Mouse (Mus musculus) myocyte (in vitro differentiated cells): ENCODE data around the gene Pla2g15. TPM values are rescaled to one million over a fixed set of nuclear protein-coding genes. Genes with fewer than 3 reads are reported as not detected.

Source experiments
- H3K27me3 ChIP-seq: one replicate; pipeline ENCODE4 v1.6.1; 2011; ENCODE audit not compliant: control insufficient read depth, insufficient read depth, insufficient read length
- H3K36me3 ChIP-seq: one replicate; pipeline ENCODE4 v1.6.1; 2011; ENCODE audit not compliant: control insufficient read depth, insufficient read depth
- H3K4me2 ChIP-seq: one replicate; pipeline ENCODE4 v1.6.1; 2011; ENCODE audit warnings: low read depth, control low read depth
- H3K4me3 ChIP-seq: one replicate; pipeline ENCODE4 v1.5.1; 2011; ENCODE audit warnings: mild to moderate bottlenecking, control low read depth, moderate library complexity
- H3K79me2 ChIP-seq: one replicate; pipeline ENCODE4 v1.6.1; 2011; ENCODE audit not compliant: control insufficient read depth, insufficient read depth
- H3ac ChIP-seq: one replicate; pipeline ENCODE4 v1.6.1; 2011; ENCODE audit not compliant: control insufficient read depth, insufficient read length
- CEBPB ChIP-seq: IDR thresholded peaks from 2 replicates; pipeline ENCODE4 v1.6.1; 2011; ENCODE audit warnings: mild to moderate bottlenecking, moderate library complexity; ENCODE audit not compliant: poor library complexity, insufficient read depth, severe bottlenecking
- E2F4 ChIP-seq: IDR thresholded peaks from one replicate; pipeline ENCODE4 v1.6.1; 2011; ENCODE audit warnings: mild to moderate bottlenecking, control low read depth, moderate library complexity; ENCODE audit not compliant: insufficient read depth
- MAX ChIP-seq: IDR thresholded peaks from one replicate; pipeline ENCODE4 v1.6.1; 2011; ENCODE audit warnings: low read depth, mild to moderate bottlenecking, control low read depth
- MYOD1 ChIP-seq, 3 experiments: IDR thresholded peaks; one replicate each; pipeline ENCODE4 v1.6.1; 2011; ENCODE audit warnings: control low read depth in 2 of 3, low read depth in 2 of 3, mild to moderate bottlenecking in 2 of 3, moderate library complexity in 1 of 3; ENCODE audit not compliant: insufficient read length in 2 of 3, control insufficient read depth in 1 of 3
- MYOG ChIP-seq, 3 experiments: IDR thresholded peaks; one replicate each; pipeline ENCODE4 v1.6.1; 2011; ENCODE audit warnings: control low read depth in 2 of 3, low read depth in 2 of 3, mild to moderate bottlenecking in 2 of 3; ENCODE audit not compliant: insufficient read length in 2 of 3, control insufficient read depth in 1 of 3, insufficient read depth in 1 of 3
- POLR2A ChIP-seq: IDR thresholded peaks from one replicate; pipeline ENCODE4 v1.6.1; 2011; ENCODE audit warnings: low read depth, mild to moderate bottlenecking, control low read depth, moderate library complexity; ENCODE audit not compliant: insufficient read length
- POLR2AphosphoS2 ChIP-seq: IDR thresholded peaks from one replicate; pipeline ENCODE4 v1.6.1; 2011; ENCODE audit warnings: low read depth, control low read depth; ENCODE audit not compliant: insufficient read length
- REST ChIP-seq: IDR thresholded peaks from one replicate; pipeline ENCODE4 v1.6.1; 2011; ENCODE audit warnings: mild to moderate bottlenecking, control low read depth, moderate library complexity; ENCODE audit not compliant: insufficient read depth, insufficient read length
- SRF ChIP-seq: IDR thresholded peaks from one replicate; pipeline ENCODE4 v1.6.1; 2011; ENCODE audit warnings: low read depth; ENCODE audit not compliant: control insufficient read depth, insufficient read length
- TCF12 ChIP-seq: IDR thresholded peaks from one replicate; pipeline ENCODE4 v1.6.1; 2011; ENCODE audit warnings: mild to moderate bottlenecking, control low read depth; ENCODE audit not compliant: poor library complexity, insufficient read depth, severe bottlenecking
- TCF3 ChIP-seq: IDR thresholded peaks from one replicate; pipeline ENCODE4 v1.6.1; 2011; ENCODE audit warnings: low read depth, control low read depth; ENCODE audit not compliant: insufficient read length
- USF1 ChIP-seq: IDR thresholded peaks from one replicate; pipeline ENCODE4 v1.6.1; 2011; ENCODE audit warnings: low read depth, mild to moderate bottlenecking, control low read depth, moderate library complexity
- polyA plus RNA-seq: library from polyadenylated mRNA; unstranded; fragments of >200 nt; fragmentation: generic; extraction: Trizol; gene quantifications from one replicate; pipeline ENCODE4 v1.2.1, GENCODE M21; 2012; ENCODE audit warnings: missing spikeins

Gene Pla2g15
- polyA plus RNA-seq, 1 experiment = 9.6 TPM

GRCm38 (mm10) chr8:106133526-106133925, 16.7 kb upstream of the Pla2g15 start:
- TF ChIP-seq MYOD1 (IDR thresholded peaks at IDR 0.05; ENCODE audit: control insufficient read depth in 1 of 3, insufficient read length in 2 of 3, low read depth in 2 of 3) = no peak
- Histone ChIP-seq H3K36me3 (peaks cover 19% of the 10 kb centered on the region), H3K27me3 (no peaks in the 10 kb centered on the region), H3ac (no peak overlapping the region), H3K4me3 (no peak overlapping the region), H3K4me2 (no peak overlapping the region), H3K79me2 (no peaks in the 10 kb centered on the region)

GRCm38 (mm10) chr8:106133946-106134345, 16.3 kb upstream of the Pla2g15 start:
- Histone ChIP-seq H3K4me3 (no peak overlapping the region), H3K79me2 (no peaks in the 10 kb centered on the region), H3K4me2 (no peak overlapping the region), H3K36me3 (peaks cover 15% of the 10 kb centered on the region), H3ac (no peak overlapping the region), H3K27me3 (no peaks in the 10 kb centered on the region)
- TF ChIP-seq TCF12 (no peak), MAX (no peak), TCF3 (no peak), E2F4 (no peak), USF1 (no peak), POLR2A (no peak), MYOD1 (IDR thresholded peaks at IDR 0.05; ENCODE audit: control insufficient read depth in 1 of 3, insufficient read length in 2 of 3, low read depth in 2 of 3) (no peak), SRF (no peak), REST (no peak), MYOG (IDR thresholded peaks at IDR 0.05; ENCODE audit: control insufficient read depth in 1 of 3, insufficient read depth in 1 of 3, insufficient read length in 2 of 3, low read depth in 2 of 3) (no peak), CEBPB (no peak), POLR2AphosphoS2 (no peak)

GRCm38 (mm10) chr8:106134751-106135571, 15.2 kb upstream of the Pla2g15 start:
- H3K79me2 ChIP-seq = no peaks in the 10 kb centered on the region
- no peak overlapping the region for H3K4me2 ChIP-seq
- no peak overlapping the region for H3K4me3 ChIP-seq
- no peaks in the 10 kb centered on the region for H3K27me3 ChIP-seq
- H3ac ChIP-seq = no peak overlapping the region
- H3K36me3 ChIP-seq = peaks cover 7% of the 10 kb centered on the region
- peak; percentile 48 for TF ChIP-seq TCF3
- peak in 2 of 3 experiments; percentile 57 to 72 for TF ChIP-seq MYOD1 (IDR thresholded peaks at IDR 0.05; ENCODE audit: control insufficient read depth in 1 of 3, insufficient read length in 2 of 3, low read depth in 2 of 3)
- TF ChIP-seq REST = no peak
- peak; percentile 4 to 90 (median 60) for TF ChIP-seq MYOG (IDR thresholded peaks at IDR 0.05; ENCODE audit: control insufficient read depth in 1 of 3, insufficient read depth in 1 of 3, insufficient read length in 2 of 3, low read depth in 2 of 3)

- H3K79me2 ChIP-seq = no peaks in the 10 kb centered on the region
- peaks cover 4% of the 10 kb centered on the region for H3K36me3 ChIP-seq
- H3K4me2 ChIP-seq = no peak overlapping the region
- H3K27me3 ChIP-seq = no peaks in the 10 kb centered on the region
- no peak for TF ChIP-seq TCF12
- H3K4me3 ChIP-seq = no peak overlapping the region
- no peak overlapping the region for H3ac ChIP-seq
Measured at GRCm38 (mm10) chr8:106135672-106136071, 14.5 kb upstream of the Pla2g15 start.

- H3ac ChIP-seq = no peak within 1 kb of the TSS
- H3K36me3 ChIP-seq = no peaks in the 10 kb centered on the region
- peak within 1 kb of the TSS; percentile 92 for H3K4me2 ChIP-seq
- no peaks in the 10 kb centered on the region for H3K79me2 ChIP-seq
- H3K27me3 ChIP-seq = no peaks in the 10 kb centered on the region
- TF ChIP-seq USF1 (no peak), MYOG (IDR thresholded peaks at IDR 0.05; ENCODE audit: control insufficient read depth in 1 of 3, insufficient read depth in 1 of 3, insufficient read length in 2 of 3, low read depth in 2 of 3) (no peak), MYOD1 (IDR thresholded peaks at IDR 0.05; ENCODE audit: control insufficient read depth in 1 of 3, insufficient read length in 2 of 3, low read depth in 2 of 3) (peak in 1 of 3 experiments; percentile 54)
- H3K4me3 ChIP-seq = peak within 1 kb of the TSS; percentile 37
Measured at GRCm38 (mm10) chr8:106136156-106137130, 13.8 kb upstream of the Pla2g15 start, which contains the start of gene Esrp2. Gene Esrp2 (minus strand): TSS chr8:106136974.
